Mouse (Mus musculus) myocyte (in vitro differentiated cells): Measurements from ENCODE around the gene Slc35f4. TPM values are rescaled to one million over a fixed set of nuclear protein-coding genes. Genes with fewer than 3 reads are reported as not detected.

Experiments used
- H3K27me3 ChIP-seq: one replicate; pipeline ENCODE4 v1.6.1; 2011; ENCODE audit not compliant: control insufficient read depth, insufficient read depth, insufficient read length
- H3K36me3 ChIP-seq: one replicate; pipeline ENCODE4 v1.6.1; 2011; ENCODE audit not compliant: control insufficient read depth, insufficient read depth
- H3K4me2 ChIP-seq: one replicate; pipeline ENCODE4 v1.6.1; 2011; ENCODE audit warnings: low read depth, control low read depth
- H3K4me3 ChIP-seq: one replicate; pipeline ENCODE4 v1.5.1; 2011; ENCODE audit warnings: mild to moderate bottlenecking, control low read depth, moderate library complexity
- H3K79me2 ChIP-seq: one replicate; pipeline ENCODE4 v1.6.1; 2011; ENCODE audit not compliant: control insufficient read depth, insufficient read depth
- H3ac ChIP-seq: one replicate; pipeline ENCODE4 v1.6.1; 2011; ENCODE audit not compliant: control insufficient read depth, insufficient read length
- CEBPB ChIP-seq: IDR thresholded peaks from 2 replicates; pipeline ENCODE4 v1.6.1; 2011; ENCODE audit warnings: mild to moderate bottlenecking, moderate library complexity; ENCODE audit not compliant: poor library complexity, insufficient read depth, severe bottlenecking
- E2F4 ChIP-seq: IDR thresholded peaks from one replicate; pipeline ENCODE4 v1.6.1; 2011; ENCODE audit warnings: mild to moderate bottlenecking, control low read depth, moderate library complexity; ENCODE audit not compliant: insufficient read depth
- MAX ChIP-seq: IDR thresholded peaks from one replicate; pipeline ENCODE4 v1.6.1; 2011; ENCODE audit warnings: low read depth, mild to moderate bottlenecking, control low read depth
- MYOD1 ChIP-seq, 3 experiments: IDR thresholded peaks; one replicate each; pipeline ENCODE4 v1.6.1; 2011; ENCODE audit warnings: control low read depth in 2 of 3, low read depth in 2 of 3, mild to moderate bottlenecking in 2 of 3, moderate library complexity in 1 of 3; ENCODE audit not compliant: insufficient read length in 2 of 3, control insufficient read depth in 1 of 3
- MYOG ChIP-seq, 3 experiments: IDR thresholded peaks; one replicate each; pipeline ENCODE4 v1.6.1; 2011; ENCODE audit warnings: control low read depth in 2 of 3, low read depth in 2 of 3, mild to moderate bottlenecking in 2 of 3; ENCODE audit not compliant: insufficient read length in 2 of 3, control insufficient read depth in 1 of 3, insufficient read depth in 1 of 3
- POLR2A ChIP-seq: IDR thresholded peaks from one replicate; pipeline ENCODE4 v1.6.1; 2011; ENCODE audit warnings: low read depth, mild to moderate bottlenecking, control low read depth, moderate library complexity; ENCODE audit not compliant: insufficient read length
- POLR2AphosphoS2 ChIP-seq: IDR thresholded peaks from one replicate; pipeline ENCODE4 v1.6.1; 2011; ENCODE audit warnings: low read depth, control low read depth; ENCODE audit not compliant: insufficient read length
- REST ChIP-seq: IDR thresholded peaks from one replicate; pipeline ENCODE4 v1.6.1; 2011; ENCODE audit warnings: mild to moderate bottlenecking, control low read depth, moderate library complexity; ENCODE audit not compliant: insufficient read depth, insufficient read length
- SRF ChIP-seq: IDR thresholded peaks from one replicate; pipeline ENCODE4 v1.6.1; 2011; ENCODE audit warnings: low read depth; ENCODE audit not compliant: control insufficient read depth, insufficient read length
- TCF12 ChIP-seq: IDR thresholded peaks from one replicate; pipeline ENCODE4 v1.6.1; 2011; ENCODE audit warnings: mild to moderate bottlenecking, control low read depth; ENCODE audit not compliant: poor library complexity, insufficient read depth, severe bottlenecking
- TCF3 ChIP-seq: IDR thresholded peaks from one replicate; pipeline ENCODE4 v1.6.1; 2011; ENCODE audit warnings: low read depth, control low read depth; ENCODE audit not compliant: insufficient read length
- USF1 ChIP-seq: IDR thresholded peaks from one replicate; pipeline ENCODE4 v1.6.1; 2011; ENCODE audit warnings: low read depth, mild to moderate bottlenecking, control low read depth, moderate library complexity
- polyA plus RNA-seq: library from polyadenylated mRNA; unstranded; fragments of >200 nt; fragmentation: generic; extraction: Trizol; gene quantifications from one replicate; pipeline ENCODE4 v1.2.1, GENCODE M21; 2012; ENCODE audit warnings: missing spikeins

Slc35f4 gene
- polyA plus RNA-seq, 1 experiment = not detected

DNA sequence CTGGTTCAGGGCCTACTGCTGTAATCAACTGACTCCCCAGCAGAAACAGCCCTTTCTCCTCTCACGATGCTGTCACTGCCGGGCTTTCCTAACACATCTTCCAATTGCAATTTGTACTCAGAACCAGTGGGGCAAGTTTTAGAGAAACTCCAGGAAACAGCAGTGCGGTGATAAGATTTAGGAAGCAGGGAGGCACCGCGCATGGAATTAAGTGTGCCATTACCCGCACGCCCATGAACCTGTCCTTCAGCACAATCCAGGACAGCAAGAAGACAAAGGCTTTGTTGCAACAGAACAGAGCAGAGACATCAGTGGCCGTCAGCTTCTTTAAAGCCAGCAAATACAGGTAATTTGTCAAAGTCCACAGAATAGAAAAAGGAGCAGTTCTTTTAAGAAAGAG, 212.5 kb downstream of the Slc35f4 start:
- no peaks in the 10 kb centered on the region for H3K79me2 ChIP-seq
- no peaks in the 10 kb centered on the region for H3K27me3 ChIP-seq
- TF ChIP-seq POLR2A (no peak), SRF (no peak), MAX (no peak), USF1 (no peak), CEBPB (no peak), POLR2AphosphoS2 (no peak)
- H3K4me2 ChIP-seq = no peak overlapping the region
- H3ac ChIP-seq = no peak overlapping the region
- no peaks in the 10 kb centered on the region for H3K36me3 ChIP-seq
- H3K4me3 ChIP-seq = no peak overlapping the region

DNA sequence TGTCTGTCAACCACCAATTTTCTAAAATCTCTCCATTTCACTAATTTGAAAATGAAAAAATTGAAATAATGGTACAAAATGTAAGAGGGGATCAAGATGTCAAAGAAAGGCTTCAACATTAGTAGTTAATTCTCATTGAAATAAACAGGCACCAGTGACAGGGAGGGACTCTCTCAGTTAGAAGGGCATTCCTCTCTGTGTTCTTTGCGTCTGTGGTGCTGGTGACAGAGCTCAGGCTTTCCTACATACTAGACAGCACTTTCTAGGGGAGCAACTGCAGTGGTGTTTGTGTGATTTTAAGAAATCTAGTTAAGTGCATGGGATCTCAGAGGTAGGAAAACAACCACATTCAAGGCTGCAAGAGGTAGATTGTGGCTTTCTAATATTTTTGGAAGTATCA, 214.3 kb downstream of the Slc35f4 start:
- Histone ChIP-seq H3K36me3 (no peaks in the 10 kb centered on the region), H3K4me2 (no peak overlapping the region), H3K4me3 (no peak overlapping the region), H3K79me2 (no peaks in the 10 kb centered on the region), H3ac (no peak overlapping the region), H3K27me3 (no peaks in the 10 kb centered on the region)
- TF ChIP-seq CEBPB (no peak), POLR2A (no peak), E2F4 (no peak), TCF3 (no peak), TCF12 (no peak), MYOD1 (IDR thresholded peaks at IDR 0.05; ENCODE audit: control insufficient read depth in 1 of 3, insufficient read length in 2 of 3, low read depth in 2 of 3) (no peak), MAX (no peak), POLR2AphosphoS2 (no peak), MYOG (IDR thresholded peaks at IDR 0.05; ENCODE audit: control insufficient read depth in 1 of 3, insufficient read depth in 1 of 3, insufficient read length in 2 of 3, low read depth in 2 of 3) (no peak), SRF (no peak), REST (no peak), USF1 (no peak)

DNA sequence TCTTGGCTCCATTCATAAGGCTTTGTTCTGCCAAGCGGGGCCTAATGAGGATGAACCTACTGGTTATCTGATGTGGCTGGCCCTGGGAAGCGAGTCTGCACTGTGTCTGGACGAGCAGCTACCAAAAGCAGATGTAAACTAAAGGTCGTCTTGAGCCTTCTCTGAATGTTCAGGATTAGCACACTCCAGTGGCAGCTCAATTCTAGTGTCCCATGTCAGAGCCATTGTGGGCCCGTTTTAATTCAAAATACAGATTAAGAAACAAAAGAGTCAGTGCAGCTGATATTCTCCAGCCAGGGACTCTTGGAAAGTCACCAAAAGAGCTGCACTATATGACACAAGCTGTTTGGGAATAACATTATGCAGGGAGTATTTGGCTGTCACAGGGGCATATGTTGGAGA, 214.8 kb downstream of the Slc35f4 start:
- Histone ChIP-seq H3K36me3 (no peaks in the 10 kb centered on the region), H3K4me2 (no peak overlapping the region), H3K4me3 (no peak overlapping the region), H3K79me2 (no peaks in the 10 kb centered on the region), H3K27me3 (no peaks in the 10 kb centered on the region), H3ac (no peak overlapping the region)
- TF ChIP-seq TCF12 (no peak), POLR2A (no peak), TCF3 (no peak), E2F4 (no peak), USF1 (no peak), POLR2AphosphoS2 (no peak), SRF (no peak)

DNA sequence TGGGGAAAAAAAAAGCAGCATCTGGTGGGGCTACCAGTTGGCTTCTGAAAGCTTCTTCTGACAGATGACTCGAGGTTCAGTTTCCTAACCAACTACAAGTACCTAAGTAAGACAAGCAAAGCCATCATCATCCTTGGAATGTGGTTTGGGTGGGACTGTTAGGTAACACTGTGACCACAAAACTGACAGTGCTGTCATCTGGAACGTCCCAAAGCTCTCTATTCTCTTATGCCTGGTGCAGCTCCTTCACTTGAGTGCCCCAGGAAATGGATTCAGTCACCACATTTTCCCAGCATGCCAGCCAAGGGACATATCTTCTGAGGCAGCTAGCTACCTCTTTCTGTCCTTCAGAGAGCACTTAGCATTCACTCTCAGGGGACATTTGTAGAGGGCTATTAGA, 216.2 kb downstream of the Slc35f4 start:
- H3K36me3 ChIP-seq = no peaks in the 10 kb centered on the region
- TF ChIP-seq USF1 (no peak), SRF (no peak), MAX (no peak), POLR2A (no peak)
- no peaks in the 10 kb centered on the region for H3K27me3 ChIP-seq
- no peak overlapping the region for H3ac ChIP-seq
- H3K79me2 ChIP-seq = no peaks in the 10 kb centered on the region
- no peak overlapping the region for H3K4me3 ChIP-seq
- H3K4me2 ChIP-seq = no peak overlapping the region

DNA sequence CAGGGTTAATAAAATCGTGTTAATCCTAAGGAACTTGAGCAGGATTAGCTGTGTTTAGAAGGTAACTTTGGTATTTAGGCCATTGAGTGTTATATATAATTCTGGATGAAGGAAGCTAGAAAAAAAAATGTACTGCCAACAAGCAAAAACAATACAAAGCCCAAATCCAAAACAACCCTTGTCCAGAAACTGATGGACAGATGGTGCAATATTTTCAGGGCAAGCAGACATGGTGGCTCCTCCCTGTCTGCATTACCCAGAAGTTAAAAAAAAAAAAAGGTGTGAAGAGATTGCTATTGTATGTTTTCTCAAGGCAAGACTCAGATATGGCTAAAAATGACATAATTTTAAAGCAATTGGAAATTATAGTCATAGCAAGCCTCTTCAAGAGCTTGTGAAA, 217.3 kb downstream of the Slc35f4 start:
- no peak overlapping the region for H3K4me2 ChIP-seq

More for the DNA sequence above, 217.3 kb downstream of the Slc35f4 start:
- TF ChIP-seq MYOD1 (IDR thresholded peaks at IDR 0.05; ENCODE audit: control insufficient read depth in 1 of 3, insufficient read length in 2 of 3, low read depth in 2 of 3) = no peak
- TF ChIP-seq TCF3 = no peak
- no peak for TF ChIP-seq CEBPB
- no peak for TF ChIP-seq POLR2AphosphoS2
- TF ChIP-seq E2F4 = no peak
- no peak for TF ChIP-seq MAX
- TF ChIP-seq REST = no peak
- TF ChIP-seq MYOG (IDR thresholded peaks at IDR 0.05; ENCODE audit: control insufficient read depth in 1 of 3, insufficient read depth in 1 of 3, insufficient read length in 2 of 3, low read depth in 2 of 3) = no peak
- TF ChIP-seq TCF12 = no peak
- no peak for TF ChIP-seq POLR2A
- TF ChIP-seq SRF = no peak
- no peak for TF ChIP-seq USF1
- Histone ChIP-seq H3K4me3 (no peak overlapping the region), H3K79me2 (no peaks in the 10 kb centered on the region), H3ac (no peak overlapping the region), H3K27me3 (no peaks in the 10 kb centered on the region), H3K36me3 (no peaks in the 10 kb centered on the region)
